Mouse (Mus musculus): Measurements from ENCODE around the gene Nobox.

DNA sequence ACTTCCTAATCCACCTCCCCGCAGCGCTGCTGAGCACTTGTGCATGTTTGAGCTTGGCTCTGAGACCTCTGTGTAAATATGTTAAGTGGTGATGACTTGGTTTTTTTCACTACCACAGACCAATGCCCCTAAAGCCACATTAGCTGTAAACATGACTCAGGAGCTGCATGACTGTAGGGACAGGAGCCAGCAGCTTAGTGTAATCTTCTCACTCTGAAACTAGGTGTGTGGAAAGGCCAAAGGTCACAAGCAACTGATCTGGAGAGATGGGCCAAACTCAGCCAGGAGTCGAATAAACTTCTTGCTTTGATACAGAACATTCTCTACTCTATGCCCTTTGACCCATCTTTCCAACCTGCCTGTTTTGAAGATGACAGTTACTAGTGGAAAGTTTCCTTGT is 17.3 kb downstream of the Nobox start:
- no peak for TF ChIP-seq CTCF (IDR thresholded peaks at IDR 0.05; ENCODE audit: borderline replicate concordance, insufficient read depth, low read length)
- TF ChIP-seq POLR2A (IDR thresholded peaks at IDR 0.05; ENCODE audit: low read depth, low read length) = no peak
